Mouse (Mus musculus): Measurements from ENCODE around the gene Frmd4b. TPM values are rescaled to one million over a fixed set of nuclear protein-coding genes. Genes with fewer than 3 reads are reported as not detected.
A peak's percentile ranks its signal among the peaks of the same experiment; 100 is the strongest.

Frmd4b gene
- polyA plus RNA-seq, 1 experiment from 2014 or later: 11.1 TPM

GRCm38 (mm10) chr6:97462421-97462820 is 154.9 kb downstream of the Frmd4b start:
- Histone ChIP-seq H3K4me3 (ENCODE audit: low read depth, low read length) (no peak overlapping the region), H3K27me3 (replicated peaks; ENCODE audit: insufficient read depth, low read length) (no peaks in the 10 kb centered on the region), H3K4me2 (replicated peaks; ENCODE audit: low read depth, low read length) (no peak overlapping the region), H3K9me3 (ENCODE audit: low read length) (no peaks in the 10 kb centered on the region), H3K27ac (ENCODE audit: low read length) (no peak overlapping the region), H3K36me3 (ENCODE audit: insufficient read depth, low read length) (no peaks in the 10 kb centered on the region), H3K9ac (replicated peaks; ENCODE audit: low read depth) (no peak overlapping the region), H3K4me1 (ENCODE audit: insufficient read depth, low read depth, low read length) (peaks cover 9% of the 10 kb centered on the region; the same call in 1 of the 2 replicates)
- no peak for ATAC-seq
- TF ChIP-seq CTCF (IDR thresholded peaks at IDR 0.05) (no peak), EP300 (IDR thresholded peaks at IDR 0.05) (no peak)
- no peak for DNase-seq (ENCODE audit: low spot score)

GRCm38 (mm10) chr6:97459112-97459511 is 158.2 kb downstream of the Frmd4b start:
- Histone ChIP-seq H3K4me2 (replicated peaks; ENCODE audit: low read depth, low read length) (0 out of 2 replicates have a peak overlapping the region, but pooled peaks have one; percentile 8), H3K27me3 (replicated peaks; ENCODE audit: insufficient read depth, low read length) (no peaks in the 10 kb centered on the region), H3K9me3 (ENCODE audit: low read length) (no peaks in the 10 kb centered on the region), H3K9ac (replicated peaks; ENCODE audit: low read depth) (no peak overlapping the region), H3K27ac (ENCODE audit: low read length) (peak overlapping the region; percentile 65; the same call in 1 of the 2 replicates), H3K36me3 (ENCODE audit: insufficient read depth, low read length) (no peaks in the 10 kb centered on the region), H3K4me3 (ENCODE audit: low read depth, low read length) (0 out of 2 replicates have a peak overlapping the region, but pooled peaks have one; percentile 5), H3K4me1 (ENCODE audit: insufficient read depth, low read depth, low read length) (peaks cover 13% of the 10 kb centered on the region; the same call in 1 of the 2 replicates)
- ATAC-seq: no peak
- no peak for TF ChIP-seq CTCF (IDR thresholded peaks at IDR 0.05)
- TF ChIP-seq EP300 (IDR thresholded peaks at IDR 0.05): 0 out of 2 replicates have a peak, but pooled peaks have one; percentile 10
- 56% methylated on average over 7 of the region's 7 CpGs for WGBS
- no peak for DNase-seq (ENCODE audit: low spot score)

- Histone ChIP-seq H3K9me3 (ENCODE audit: low read length) (no peaks in the 10 kb centered on the region), H3K9ac (replicated peaks; ENCODE audit: low read depth) (no peak overlapping the region), H3K4me1 (ENCODE audit: insufficient read depth, low read depth, low read length) (peaks cover 5% of the 10 kb centered on the region; the same call in 1 of the 2 replicates), H3K27me3 (replicated peaks; ENCODE audit: insufficient read depth, low read length) (no peaks in the 10 kb centered on the region), H3K36me3 (ENCODE audit: insufficient read depth, low read length) (no peaks in the 10 kb centered on the region), H3K4me2 (replicated peaks; ENCODE audit: low read depth, low read length) (peak overlapping the region; percentile 39), H3K4me3 (ENCODE audit: low read depth, low read length) (no peak overlapping the region; the same call in 1 of the 2 replicates), H3K27ac (ENCODE audit: low read length) (peak overlapping the region; percentile 65)
- DNase-seq (ENCODE audit: low spot score): no peak
- 45% methylated on average over 9 of the region's 9 CpGs for WGBS
- TF ChIP-seq EP300 (IDR thresholded peaks at IDR 0.05) (no peak), CTCF (IDR thresholded peaks at IDR 0.05) (no peak)
- no peak for ATAC-seq
Measured at GRCm38 (mm10) chr6:97458358-97458757, 159.0 kb downstream of the Frmd4b start.

- no peaks in the 10 kb centered on the region for H3K9me3 ChIP-seq (ENCODE audit: low read length)
- peak overlapping the region; percentile 39; the same call in 1 of the 2 replicates for H3K4me2 ChIP-seq (replicated peaks; ENCODE audit: low read depth, low read length)
- peak; percentile 81 for ATAC-seq
- WGBS: 15% methylated on average over 3 of the region's 3 CpGs
- 0 out of 2 replicates have a peak, but pooled peaks cover 5% of the 10 kb centered on the region for H3K4me1 ChIP-seq (ENCODE audit: insufficient read depth, low read depth, low read length)
- DNase-seq (ENCODE audit: low spot score): peak; percentile 76
- no peaks in the 10 kb centered on the region for H3K36me3 ChIP-seq (ENCODE audit: insufficient read depth, low read length)
- TF ChIP-seq CTCF (IDR thresholded peaks at IDR 0.05) (no peak), EP300 (IDR thresholded peaks at IDR 0.05) (peak; percentile 73)
- H3K27me3 ChIP-seq (replicated peaks; ENCODE audit: insufficient read depth, low read length): no peaks in the 10 kb centered on the region
- H3K4me3 ChIP-seq (ENCODE audit: low read depth, low read length): no peak overlapping the region
- no peak overlapping the region for H3K9ac ChIP-seq (replicated peaks; ENCODE audit: low read depth)
- peak overlapping the region; percentile 65; the same call in 1 of the 2 replicates for H3K27ac ChIP-seq (ENCODE audit: low read length)
Measured at GRCm38 (mm10) chr6:97457954-97458353, 159.4 kb downstream of the Frmd4b start.

GRCm38 (mm10) chr6:97457210-97457609 is 160.1 kb downstream of the Frmd4b start:
- peak; percentile 56 for DNase-seq (ENCODE audit: low spot score)

GRCm38 (mm10) chr6:97452223-97452622 is 165.1 kb downstream of the Frmd4b start:
- H3K4me2 ChIP-seq (replicated peaks; ENCODE audit: low read depth, low read length): no peak overlapping the region
- WGBS: 74% methylated on average over 5 of the region's 5 CpGs
- no peaks in the 10 kb centered on the region for H3K9me3 ChIP-seq (ENCODE audit: low read length)
- no peak overlapping the region for H3K9ac ChIP-seq (replicated peaks; ENCODE audit: low read depth)
- DNase-seq (ENCODE audit: low spot score) (no peak), ATAC-seq (no peak)
- 0 out of 2 replicates have a peak, but pooled peaks cover 3% of the 10 kb centered on the region for H3K4me1 ChIP-seq (ENCODE audit: insufficient read depth, low read depth, low read length)
- no peak overlapping the region for H3K4me3 ChIP-seq (ENCODE audit: low read depth, low read length)
- no peaks in the 10 kb centered on the region for H3K36me3 ChIP-seq (ENCODE audit: insufficient read depth, low read length)
- no peaks in the 10 kb centered on the region for H3K27me3 ChIP-seq (replicated peaks; ENCODE audit: insufficient read depth, low read length)
- TF ChIP-seq CTCF (IDR thresholded peaks at IDR 0.05): no peak
- TF ChIP-seq EP300 (IDR thresholded peaks at IDR 0.05): no peak
- H3K27ac ChIP-seq (ENCODE audit: low read length): no peak overlapping the region

More at GRCm38 (mm10) chr6:97457210-97457609, 160.1 kb downstream of the Frmd4b start:
- Histone ChIP-seq H3K4me1 (ENCODE audit: insufficient read depth, low read depth, low read length) (0 out of 2 replicates have a peak, but pooled peaks cover 5% of the 10 kb centered on the region), H3K9me3 (ENCODE audit: low read length) (no peaks in the 10 kb centered on the region), H3K9ac (replicated peaks; ENCODE audit: low read depth) (no peak overlapping the region), H3K4me3 (ENCODE audit: low read depth, low read length) (no peak overlapping the region), H3K27me3 (replicated peaks; ENCODE audit: insufficient read depth, low read length) (no peaks in the 10 kb centered on the region), H3K36me3 (ENCODE audit: insufficient read depth, low read length) (no peaks in the 10 kb centered on the region), H3K4me2 (replicated peaks; ENCODE audit: low read depth, low read length) (peak overlapping the region; percentile 39), H3K27ac (ENCODE audit: low read length) (0 out of 2 replicates have a peak overlapping the region, but pooled peaks have one; percentile 1)
- 23% methylated on average over 2 of the region's 2 CpGs for WGBS
- TF ChIP-seq CTCF (IDR thresholded peaks at IDR 0.05) (no peak), EP300 (IDR thresholded peaks at IDR 0.05) (no peak)
- ATAC-seq: peak; percentile 42

Data from lung, postnatal 0 days (tissue).